Mouse (Mus musculus) liver, embryonic 16.5 days (tissue): Measurements from ENCODE around the gene Macf1. TPM values are rescaled to one million over a fixed set of nuclear protein-coding genes. Genes with fewer than 3 reads are reported as not detected.

Experiments used
- ATAC-seq: fragments of 200-750 bp; cut with Nextera tagmentation; 2 replicates; pipeline ENCODE4 v1.8.0; 2017; ENCODE audit warnings: low read depth, mild to moderate bottlenecking, moderate number of reproducible peaks, moderate library complexity
- H3K27ac ChIP-seq: fragments of 300-500 bp; sonication (generic); 2 replicates; pipeline ENCODE4 v1.5.1; 2014; ENCODE audit warnings: mild to moderate bottlenecking, low read length
- H3K27me3 ChIP-seq: fragments of 300-500 bp; sonication (generic); 2 replicates; pipeline ENCODE4 v1.6.1; 2014; ENCODE audit warnings: low read depth, low read length, mixed read lengths; ENCODE audit not compliant: control insufficient read depth, insufficient read depth
- H3K36me3 ChIP-seq: fragments of 300-500 bp; sonication (generic); 2 replicates; pipeline ENCODE4 v1.6.1; 2014; ENCODE audit warnings: mild to moderate bottlenecking; ENCODE audit not compliant: control insufficient read depth, insufficient read depth
- H3K4me1 ChIP-seq: fragments of 300-500 bp; sonication (generic); 2 replicates; pipeline ENCODE4 v1.6.1; 2014; ENCODE audit warnings: low read depth, low read length, mixed read lengths; ENCODE audit not compliant: control insufficient read depth
- H3K4me2 ChIP-seq: fragments of 300-500 bp; sonication (generic); 2 replicates; pipeline ENCODE4 v1.6.1; 2014; ENCODE audit warnings: low read depth, low read length, mixed read lengths
- H3K4me3 ChIP-seq: fragments of 300-500 bp; sonication (generic); 2 replicates; pipeline ENCODE4 v1.5.1; 2014; ENCODE audit warnings: low read depth, mild to moderate bottlenecking, low read length
- H3K9ac ChIP-seq: fragments of 300-500 bp; sonication (generic); 2 replicates; pipeline ENCODE4 v1.6.1; 2014; ENCODE audit warnings: low read depth, low read length
- H3K9me3 ChIP-seq: fragments of 300-500 bp; sonication (generic); replicated peaks from 2 replicates; pipeline ENCODE4 v1.6.1; 2016; ENCODE audit warnings: low read length; ENCODE audit not compliant: control insufficient read depth
- WGBS: fragments of 180-500 bp; shearing (Covaris S2); extraction: QIAGEN DNeasy Blood & Tissue Kit; methylation state at CpG from one replicate; pipeline ENCODE4 v1.1.7; 2014; ENCODE audit not compliant: insufficient replicate concordance; 5-methylcytosine and 5-hydroxymethylcytosine counted together
- polyA plus RNA-seq: library from polyadenylated mRNA; unstranded; fragments of >200 nt; fragmentation: Nextera tagmentation; extraction: Ambion mirVana; gene quantifications from 2 replicates; pipeline ENCODE4 v1.2.1, GENCODE M21; 2015

Macf1 gene
- 8.1 and 8.3 TPM in 2 replicates for polyA plus RNA-seq

DNA sequence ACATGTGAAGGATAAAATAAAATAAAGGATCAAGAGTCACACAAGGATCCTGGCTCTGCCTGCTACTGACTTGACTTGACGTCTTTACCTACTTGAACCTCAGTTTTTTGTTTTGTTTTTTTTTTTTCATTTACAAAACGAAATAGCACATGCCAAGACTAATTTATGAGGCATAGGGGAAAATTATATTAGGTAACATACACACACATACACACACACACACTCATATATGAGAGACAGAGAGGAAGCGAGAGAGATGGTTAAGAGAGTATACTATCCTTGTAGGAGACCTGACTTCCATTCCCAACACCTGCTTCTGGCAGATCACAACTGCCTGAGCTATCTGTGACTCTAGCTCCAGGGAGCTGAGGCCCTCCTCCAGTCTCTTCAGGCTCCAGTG, at the start of gene Macf1:
Macf1 (minus strand) TSS at position 101 of the 400 bp plus-strand sequence.
- Histone ChIP-seq H3K36me3 (no peaks in the 10 kb centered on the region), H3K27me3 (peaks cover 38% of the 10 kb centered on the region), H3K4me1 (no peaks in the 10 kb centered on the region), H3K4me2 (no peak within 1 kb of the TSS), H3K4me3 (no peak within 1 kb of the TSS), H3K27ac (no peak within 1 kb of the TSS), H3K9me3 (no peaks in the 10 kb centered on the region), H3K9ac (no peak within 1 kb of the TSS)
- 55% methylated on average over 3 of the region's 3 CpGs for WGBS
- no peak for ATAC-seq

DNA sequence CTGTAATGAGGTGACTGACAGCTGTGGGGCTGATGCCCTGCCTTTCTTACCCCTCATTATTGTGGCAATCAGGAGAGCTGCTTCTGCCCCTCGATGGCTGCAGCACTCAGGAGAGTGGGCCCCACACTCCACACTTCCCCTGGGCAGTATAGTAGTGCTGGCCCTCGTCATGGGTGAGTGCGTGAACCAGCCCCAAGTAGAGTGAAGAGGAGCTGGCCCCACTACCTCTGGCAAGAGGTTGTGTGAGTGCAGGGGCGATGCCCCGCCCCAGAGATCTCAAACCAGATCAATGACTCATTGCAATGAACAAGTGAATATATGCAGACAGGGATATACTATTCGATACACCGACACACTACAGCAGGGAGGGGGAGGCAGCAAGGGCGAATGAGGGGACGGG, 49.4 kb upstream of the Macf1 start:
- ATAC-seq: no peak
- no peak overlapping the region for H3K27ac ChIP-seq
- 70% methylated on average over 9 of the region's 9 CpGs for WGBS
- no peak overlapping the region for H3K9ac ChIP-seq
- H3K4me2 ChIP-seq: no peak overlapping the region
- no peak overlapping the region for H3K4me3 ChIP-seq
- H3K27me3 ChIP-seq: no peaks in the 10 kb centered on the region
- H3K9me3 ChIP-seq: no peaks in the 10 kb centered on the region
- no peaks in the 10 kb centered on the region for H3K4me1 ChIP-seq
- peaks cover 10% of the 10 kb centered on the region for H3K36me3 ChIP-seq

- H3K27ac ChIP-seq: no peak overlapping the region
- H3K9me3 ChIP-seq: no peaks in the 10 kb centered on the region
- no peak for ATAC-seq
- no peaks in the 10 kb centered on the region for H3K27me3 ChIP-seq
- peaks cover 4% of the 10 kb centered on the region for H3K36me3 ChIP-seq
- no peak overlapping the region for H3K4me2 ChIP-seq
- H3K4me1 ChIP-seq: no peaks in the 10 kb centered on the region
- H3K9ac ChIP-seq: no peak overlapping the region
- WGBS: 54% methylated on average over 2 of the region's 2 CpGs
- H3K4me3 ChIP-seq: no peak overlapping the region
Observed at GRCm38 (mm10) chr4:123732921-123733320, 48.8 kb upstream of the Macf1 start.

GRCm38 (mm10) chr4:123732163-123732910, 48.2 kb upstream of the Macf1 start:
- no peak overlapping the region for H3K9ac ChIP-seq
- H3K27ac ChIP-seq: no peak overlapping the region
- no peaks in the 10 kb centered on the region for H3K27me3 ChIP-seq
- no peak overlapping the region for H3K4me3 ChIP-seq
- H3K9me3 ChIP-seq: no peaks in the 10 kb centered on the region
- 75% methylated on average over 4 of the region's 4 CpGs for WGBS
- H3K36me3 ChIP-seq: no peaks in the 10 kb centered on the region; the same call in none of the 2 replicates
- no peaks in the 10 kb centered on the region for H3K4me1 ChIP-seq
- no peak overlapping the region for H3K4me2 ChIP-seq
- no peak for ATAC-seq

GRCm38 (mm10) chr4:123721761-123722160, 37.6 kb upstream of the Macf1 start:
- 62% methylated on average over 4 of the region's 4 CpGs for WGBS
- Histone ChIP-seq H3K4me2 (no peak overlapping the region), H3K27me3 (no peaks in the 10 kb centered on the region), H3K9ac (no peak overlapping the region), H3K4me1 (peaks cover 10% of the 10 kb centered on the region), H3K27ac (no peak overlapping the region), H3K9me3 (no peaks in the 10 kb centered on the region), H3K4me3 (no peak overlapping the region), H3K36me3 (no peaks in the 10 kb centered on the region)
- ATAC-seq: no peak

DNA sequence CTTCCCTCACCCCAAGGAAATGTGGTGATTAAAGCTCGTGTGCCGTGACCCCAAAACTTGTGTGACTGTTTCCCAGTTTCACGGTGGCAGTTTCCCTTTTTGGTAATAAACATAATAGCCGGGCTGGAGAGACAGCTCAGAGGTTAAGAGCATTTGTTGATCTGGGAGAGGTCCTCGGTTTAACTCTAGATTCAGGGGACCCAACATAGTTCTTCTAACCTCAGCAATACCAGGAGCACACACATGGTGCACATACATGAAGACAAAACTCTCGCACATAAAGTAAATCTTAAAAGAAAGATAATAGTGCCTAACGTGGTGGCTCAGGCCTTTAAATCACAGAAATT, 34.2 kb upstream of the Macf1 start:
- ATAC-seq: peak; percentile 8; the same call in 1 of the 2 replicates
- 15% methylated on average over 7 of the region's 7 CpGs for WGBS
- Histone ChIP-seq H3K27me3 (no peaks in the 10 kb centered on the region), H3K9me3 (no peaks in the 10 kb centered on the region), H3K36me3 (no peaks in the 10 kb centered on the region; the same call in 1 of the 2 replicates), H3K4me1 (peaks cover 10% of the 10 kb centered on the region), H3K27ac (peak overlapping the region; percentile 91), H3K9ac (peak overlapping the region; percentile 74), H3K4me2 (peak overlapping the region; percentile 81), H3K4me3 (peak overlapping the region; percentile 85)

GRCm38 (mm10) chr4:123717574-123718433, 33.6 kb upstream of the Macf1 start, which contains the start of gene Ndufs5:
Gene Ndufs5, minus strand, starts transcription at chr4:123718202.
- ATAC-seq: peak; percentile 99
- H3K4me2 ChIP-seq: peak within 1 kb of the TSS; percentile 81
- peak within 1 kb of the TSS; percentile 85 for H3K4me3 ChIP-seq
- no peaks in the 10 kb centered on the region for H3K27me3 ChIP-seq
- WGBS: under 1% methylated on average over 40 of the region's 40 CpGs
- peak within 1 kb of the TSS; percentile 87 for H3K9ac ChIP-seq
- H3K9me3 ChIP-seq: no peaks in the 10 kb centered on the region
- no peaks in the 10 kb centered on the region; the same call in 1 of the 2 replicates for H3K36me3 ChIP-seq
- peak within 1 kb of the TSS; percentile 91 for H3K27ac ChIP-seq
- H3K4me1 ChIP-seq: peaks cover 10% of the 10 kb centered on the region

DNA sequence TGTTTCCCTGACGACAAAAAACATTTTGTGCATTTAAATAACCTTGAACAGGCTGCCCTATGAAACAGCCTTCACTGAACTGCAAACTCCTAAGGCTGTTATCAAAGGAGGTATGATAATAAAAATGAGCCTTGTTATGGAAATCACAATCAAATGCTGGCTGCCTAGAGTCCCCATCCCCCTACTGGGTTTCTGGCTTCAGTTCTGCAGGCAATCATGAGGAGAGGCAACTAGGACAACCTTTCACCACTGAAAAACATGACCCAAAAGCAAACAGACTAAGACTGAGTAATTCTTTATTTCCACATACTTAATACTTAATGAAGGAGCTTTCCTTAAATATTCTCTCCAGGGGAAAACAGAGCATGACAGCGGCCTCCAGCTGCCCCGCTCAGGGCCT, 28.3 kb upstream of the Macf1 start:
- Histone ChIP-seq H3K4me3 (no peak overlapping the region), H3K4me1 (peaks cover 3% of the 10 kb centered on the region), H3K9ac (no peak overlapping the region), H3K4me2 (no peak overlapping the region), H3K36me3 (no peaks in the 10 kb centered on the region; the same call in 1 of the 2 replicates), H3K27ac (no peak overlapping the region), H3K9me3 (no peaks in the 10 kb centered on the region), H3K27me3 (no peaks in the 10 kb centered on the region)
- WGBS: 76% methylated on average over 1 of the region's 3 CpGs
- no peak for ATAC-seq

GRCm38 (mm10) chr4:123707340-123707739, 23.2 kb upstream of the Macf1 start:
- Histone ChIP-seq H3K27me3 (no peaks in the 10 kb centered on the region), H3K4me1 (no peaks in the 10 kb centered on the region), H3K9ac (no peak overlapping the region), H3K27ac (no peak overlapping the region), H3K4me3 (no peak overlapping the region), H3K4me2 (no peak overlapping the region), H3K9me3 (no peaks in the 10 kb centered on the region), H3K36me3 (no peaks in the 10 kb centered on the region)
- ATAC-seq: no peak
- WGBS: 79% methylated on average over 5 of the region's 5 CpGs
